Mouse (Mus musculus) megakaryocyte progenitor cell, adult 5-6 weeks (primary cell): ENCODE measurements around the gene Col24a1. TPM values are rescaled to one million over a fixed set of nuclear protein-coding genes. Genes with fewer than 3 reads are reported as not detected.

Experiments
- ATAC-seq: replicated peaks from 2 replicates; pipeline ENCODE4 v1.8.0; 2016; ENCODE audit warnings: mild to moderate bottlenecking, moderate TSS enrichment, inconsistent platforms; ENCODE audit not compliant: poor library complexity
- total RNA-seq, 2 experiments: library from RNA; stranded (forward) in 1 of 2; stranded (reverse) in 1 of 2; fragments of 157-497, 149-512 nt in 1 of 2; fragments of 200-1000 nt in 1 of 2; gene quantifications; 2 replicates each; pipeline versions ENCODE4 v1.2.3 to v1.2.4; 2015 to 2017

The Col24a1 gene
- total RNA-seq, 2 experiments from 2014 or later, result not detected

DNA sequence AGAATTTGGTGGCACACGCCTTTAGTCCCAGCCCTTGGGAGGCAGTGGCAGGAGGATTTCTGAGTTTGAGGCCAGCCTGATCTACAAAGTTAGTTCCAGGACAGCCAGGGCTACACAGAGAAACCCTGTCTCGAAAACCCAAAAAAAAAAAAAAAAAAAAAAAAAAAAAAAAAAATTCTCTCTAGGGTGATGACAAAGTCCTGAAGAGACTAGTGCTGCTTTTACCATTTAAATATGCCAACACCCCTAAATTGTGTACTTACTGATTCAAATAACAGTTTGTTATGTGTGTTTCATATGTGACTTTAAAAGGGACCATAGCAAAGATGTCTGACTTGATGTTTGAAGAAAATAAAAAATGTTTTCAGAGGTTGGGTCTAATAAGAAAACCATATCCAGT is 262.1 kb downstream of the Col24a1 start:
- ATAC-seq, result no peak

DNA sequence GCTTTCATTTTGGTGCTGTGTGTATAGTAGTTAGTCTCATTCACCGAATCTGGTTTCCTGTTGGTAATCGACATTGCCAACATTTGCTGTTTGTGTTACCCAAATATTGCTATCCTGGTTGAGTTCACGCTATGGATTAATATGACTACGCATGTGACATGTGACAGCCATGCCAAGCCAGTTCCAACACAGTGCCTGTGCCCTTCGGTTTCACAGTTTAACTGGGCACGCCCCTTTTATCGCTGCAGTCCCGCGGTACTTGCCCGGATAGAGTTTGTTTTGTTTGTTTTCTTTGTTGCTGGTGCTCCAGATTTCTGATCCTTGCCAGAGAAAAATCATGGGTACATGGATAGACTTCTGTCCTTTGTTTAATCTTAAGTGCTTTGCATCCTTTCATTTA is 263.9 kb downstream of the Col24a1 start:
- no peak for ATAC-seq

GRCm38 (mm10) chr3:145559675-145560074 is 267.4 kb downstream of the Col24a1 start:
- ATAC-seq, result no peak

GRCm38 (mm10) chr3:145560117-145560516 is 267.8 kb downstream of the Col24a1 start:
- ATAC-seq, result no peak

DNA sequence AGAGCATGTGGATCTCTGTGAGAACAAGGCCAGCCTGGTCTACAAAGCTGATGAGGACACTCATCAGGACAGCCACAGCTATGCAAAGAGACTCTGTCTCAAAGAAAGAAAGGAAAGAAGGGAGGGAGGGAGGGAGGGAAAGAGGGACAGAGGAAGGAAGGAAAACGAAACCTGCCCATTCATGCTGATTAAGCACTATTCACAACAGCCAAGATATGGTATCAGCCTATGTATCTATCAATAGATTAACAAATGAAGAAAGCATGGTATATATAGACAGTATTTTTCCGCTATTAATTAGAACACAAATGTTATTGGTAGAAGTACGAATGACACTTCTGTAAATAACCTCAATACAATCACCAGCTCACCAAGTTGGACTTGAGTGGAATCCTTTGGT is 282.2 kb downstream of the Col24a1 start:
- ATAC-seq, result no peak

DNA sequence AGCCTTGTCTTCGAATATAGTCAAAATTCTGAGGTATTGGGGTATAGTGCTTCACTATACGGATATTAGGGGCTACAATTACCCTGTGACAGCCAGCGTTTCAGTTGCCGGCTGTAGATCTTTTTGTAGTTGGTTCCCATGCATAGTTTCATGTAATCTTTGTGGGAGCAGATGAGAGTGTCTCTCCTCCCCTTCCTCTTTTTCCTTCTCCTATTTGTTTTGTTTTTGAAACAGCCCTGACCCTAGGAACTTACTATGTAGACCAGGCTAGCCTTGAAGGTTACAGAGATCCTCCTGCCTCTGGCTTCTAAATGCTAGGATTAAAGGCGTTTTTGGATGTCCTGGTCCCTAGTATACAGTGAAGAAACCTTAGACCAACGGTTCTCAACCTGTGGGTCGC is 283.1 kb downstream of the Col24a1 start:
- peak; percentile 17 for ATAC-seq

- ATAC-seq, result peak; percentile 94
Observed at GRCm38 (mm10) chr3:145575743-145576481, 283.6 kb downstream of the Col24a1 start, which contains the start of gene Znhit6. Gene Znhit6, plus strand, starts transcription at chr3:145576205.

DNA sequence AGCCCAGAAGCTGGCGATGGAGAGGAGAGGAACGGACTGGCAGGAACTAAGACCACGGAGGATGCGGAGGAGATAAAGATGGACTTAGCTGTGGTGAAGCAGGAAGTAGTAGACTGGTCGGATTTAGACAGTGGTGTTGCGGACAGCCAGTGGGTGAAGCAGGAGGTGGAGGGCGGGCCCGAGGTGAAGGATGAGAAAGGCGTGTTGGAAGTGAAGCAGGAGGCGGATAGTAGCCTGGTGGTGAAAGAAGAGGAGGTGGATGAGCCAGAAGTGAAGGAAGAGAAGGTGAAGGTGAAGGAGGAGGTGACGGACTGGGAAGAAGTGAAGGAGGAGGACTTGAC is 284.2 kb downstream of the Col24a1 start:
- ATAC-seq, result peak; percentile 56

GRCm38 (mm10) chr3:145576876-145577275 is 284.6 kb downstream of the Col24a1 start:
- ATAC-seq, result 0 out of 2 replicates have a peak, but pooled peaks have one; percentile 4

DNA sequence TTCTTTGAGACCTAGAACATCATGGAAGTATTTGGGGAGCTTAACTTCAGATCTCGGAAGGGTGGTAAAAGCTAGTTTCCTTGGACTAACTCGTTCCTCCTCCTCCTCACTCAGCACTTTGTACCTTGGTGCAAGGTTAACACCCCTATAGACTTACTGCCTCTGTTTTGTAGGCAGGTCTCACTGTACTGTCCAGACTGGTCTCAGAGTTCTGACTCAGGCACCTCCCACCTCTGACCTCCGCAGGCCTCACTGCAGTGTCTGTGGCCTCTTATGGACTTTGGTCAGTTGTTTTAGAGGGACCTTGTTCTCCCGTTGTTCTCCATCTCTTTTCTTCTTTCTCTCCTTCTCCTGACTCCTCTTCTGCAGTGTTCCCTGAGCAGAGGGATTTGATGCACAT is 290.8 kb downstream of the Col24a1 start:
- ATAC-seq, result no peak

GRCm38 (mm10) chr3:145583522-145584200 is 291.4 kb downstream of the Col24a1 start:
- ATAC-seq, result peak; percentile 42; the same call in 1 of the 2 replicates

- peak; percentile 67 for ATAC-seq
Observed at GRCm38 (mm10) chr3:145590562-145590961, 298.3 kb downstream of the Col24a1 start.

- no peak for ATAC-seq
Observed at GRCm38 (mm10) chr3:145591841-145592542, 299.7 kb downstream of the Col24a1 start.

- ATAC-seq, result peak; percentile 29; the same call in 1 of the 2 replicates
Observed at GRCm38 (mm10) chr3:145595354-145595753, 303.1 kb downstream of the Col24a1 start.

- 0 out of 2 replicates have a peak, but pooled peaks have one; percentile 40 for ATAC-seq
Observed at GRCm38 (mm10) chr3:145599059-145599458, 306.8 kb downstream of the Col24a1 start.

DNA sequence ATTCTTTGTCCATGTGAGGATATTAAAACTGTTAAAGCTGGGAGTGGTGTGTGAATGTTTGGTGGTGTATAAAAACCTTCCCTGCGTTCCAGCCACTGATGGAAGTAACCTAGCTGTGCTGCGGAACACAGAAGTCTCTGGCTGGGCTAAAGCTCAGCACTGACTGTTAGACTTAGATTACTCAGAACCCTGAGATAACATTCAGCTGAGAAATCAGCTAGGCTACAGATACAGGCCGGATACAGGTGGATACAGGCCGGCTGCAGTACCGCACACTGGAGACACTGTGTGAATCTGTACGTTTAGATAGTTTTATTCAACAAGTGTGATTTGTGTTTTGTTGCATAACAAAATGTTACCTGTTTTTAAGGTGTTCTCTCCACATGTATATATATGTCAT is 308.5 kb downstream of the Col24a1 start:
- ATAC-seq, result peak; percentile 45; the same call in 1 of the 2 replicates

GRCm38 (mm10) chr3:145601345-145601744 is 309.1 kb downstream of the Col24a1 start:
- ATAC-seq, result no peak
